Mouse (Mus musculus) forebrain, embryonic 14.5 days (tissue): ENCODE measurements around the gene Tns2. TPM values are rescaled to one million over a fixed set of nuclear protein-coding genes. Genes with fewer than 3 reads are reported as not detected.
"Not testable (repeated sequence)": the region's sequence is repeated elsewhere in the genome, so short reads cannot be mapped to it uniquely, and the experiment has no call there.

ENCODE experiments used
- ATAC-seq: fragments of 200-750 bp; cut with Nextera tagmentation; 2 replicates; pipeline ENCODE4 v1.8.0; 2017; ENCODE audit warnings: mild to moderate bottlenecking, moderate library complexity
- DNase-seq: peaks from one replicate; pipeline ENCODE4 v3.0.0-alpha.2; 2015; ENCODE audit warnings: low spot score
- H3K27ac ChIP-seq: fragments of 300-500 bp; sonication (generic); 2 replicates; pipeline ENCODE4 v1.5.1; 2014; ENCODE audit warnings: low read depth, mild to moderate bottlenecking, control low read depth, low read length, moderate library complexity
- H3K27me3 ChIP-seq: fragments of 300-500 bp; sonication (generic); replicated peaks from 2 replicates; pipeline ENCODE4 v1.6.1; 2014; ENCODE audit warnings: low read length, control low read depth, mixed read lengths; ENCODE audit not compliant: control insufficient read depth, insufficient read depth
- H3K36me3 ChIP-seq: fragments of 300-500 bp; sonication (generic); 2 replicates; pipeline ENCODE4 v1.6.1; 2014; ENCODE audit warnings: low read length, control low read depth; ENCODE audit not compliant: control insufficient read depth, insufficient read depth
- H3K4me1 ChIP-seq: fragments of 300-500 bp; sonication (generic); 2 replicates; pipeline ENCODE4 v1.6.1; 2014; ENCODE audit warnings: antibody characterized with exemption, low read length, control low read depth; ENCODE audit not compliant: control insufficient read depth, insufficient read depth
- H3K4me2 ChIP-seq: fragments of 300-500 bp; sonication (generic); 2 replicates; pipeline ENCODE4 v1.6.1; 2014; ENCODE audit warnings: mild to moderate bottlenecking, control low read depth, low read length
- H3K4me3 ChIP-seq: fragments of 300-500 bp; sonication (generic); 2 replicates; pipeline ENCODE4 v1.5.1; 2014; ENCODE audit warnings: low read depth, low read length, control low read depth
- H3K9ac ChIP-seq: fragments of 300-500 bp; sonication (generic); 2 replicates; pipeline ENCODE4 v1.6.1; 2014; ENCODE audit warnings: mild to moderate bottlenecking, low read length, control low read depth, moderate library complexity
- H3K9me3 ChIP-seq: fragments of 300-500 bp; sonication (generic); replicated peaks from 2 replicates; pipeline ENCODE4 v1.6.1; 2016; ENCODE audit warnings: low read length, control low read depth, mixed read lengths; ENCODE audit not compliant: control insufficient read depth
- WGBS: fragments of 180-500 bp; shearing (Covaris S2); extraction: QIAGEN DNeasy Blood & Tissue Kit; methylation state at CpG from one replicate; pipeline ENCODE4 v1.1.7; 2014; 5-methylcytosine and 5-hydroxymethylcytosine counted together
- polyA plus RNA-seq: library from polyadenylated mRNA; unstranded; fragments of >200 nt; fragmentation: Nextera tagmentation; extraction: Ambion mirVana; gene quantifications from 2 replicates; pipeline ENCODE4 v1.2.1, GENCODE M21; 2014

Tns2 gene
- polyA plus RNA-seq, 1 experiment from 2014 or later, result 5.5 TPM

DNA sequence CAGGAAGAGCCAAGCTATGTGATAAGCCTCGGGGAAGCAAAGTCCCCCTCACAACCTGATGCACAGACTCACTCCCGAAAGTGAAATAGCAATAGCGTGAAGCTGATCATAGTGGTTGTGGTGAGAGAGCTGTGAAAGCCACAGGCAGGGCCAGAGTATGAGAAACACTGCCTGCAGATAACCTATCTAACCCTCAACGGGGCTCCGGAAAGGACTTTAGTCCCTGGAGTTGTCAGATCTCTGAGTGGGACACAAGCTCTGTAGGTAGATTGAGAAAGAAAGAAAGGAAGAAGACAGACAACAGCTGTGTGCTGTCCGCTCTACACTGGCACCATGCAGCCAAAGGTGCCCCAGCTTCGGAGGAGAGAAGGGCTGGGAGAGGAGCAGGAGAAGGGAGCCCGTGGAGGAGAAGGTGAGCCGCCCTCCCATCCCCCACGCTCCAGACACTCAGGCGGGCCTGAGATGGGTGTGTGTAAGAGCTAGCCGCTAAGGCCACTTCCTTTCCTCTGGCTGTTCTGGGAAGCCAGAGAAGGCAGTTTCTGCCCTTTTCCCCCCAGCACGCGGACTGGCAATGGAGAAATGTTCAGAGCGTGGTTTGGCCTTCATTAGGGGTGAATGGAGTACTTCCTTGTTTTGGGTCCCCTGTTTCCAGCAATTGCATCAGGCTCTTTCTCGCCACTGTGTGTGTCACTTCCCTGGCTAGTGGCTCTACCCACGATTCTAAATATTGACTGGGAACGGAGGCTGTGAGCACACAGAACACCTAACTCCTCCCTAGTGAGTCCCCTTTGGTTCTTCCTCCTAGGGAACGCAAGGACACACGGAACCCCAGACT is 50.3 kb downstream of the Tns2 start, which contains the start of gene Soat2:
Soat2 (plus strand) TSS at position 226 of the 835 bp plus-strand sequence.
- Histone ChIP-seq H3K36me3 (no peaks in the 10 kb centered on the region), H3K27me3 (peaks cover 5% of the 10 kb centered on the region; the same call in 1 of the 2 replicates), H3K4me3 (no peak within 1 kb of the TSS), H3K9me3 (no peaks in the 10 kb centered on the region), H3K27ac (no peak within 1 kb of the TSS), H3K4me1 (no peaks in the 10 kb centered on the region), H3K4me2 (no peak within 1 kb of the TSS), H3K9ac (no peak within 1 kb of the TSS)
- ATAC-seq, result no peak
- no peak for DNase-seq
- 57% methylated on average over 20 of the region's 20 CpGs for WGBS

GRCm38 (mm10) chr15:102152646-102153045 is 52.4 kb downstream of the Tns2 start:
- DNase-seq, result no peak
- no peak overlapping the region for H3K4me3 ChIP-seq
- H3K4me2 ChIP-seq, result no peak overlapping the region
- 0 out of 2 replicates have a peak, but pooled peaks cover 2% of the 10 kb centered on the region for H3K4me1 ChIP-seq
- no peak for ATAC-seq
- WGBS, result 39% methylated on average over 4 of the region's 4 CpGs
- H3K36me3 ChIP-seq, result no peaks in the 10 kb centered on the region
- H3K9me3 ChIP-seq, result no peaks in the 10 kb centered on the region
- no peak overlapping the region for H3K27ac ChIP-seq
- no peaks in the 10 kb centered on the region for H3K27me3 ChIP-seq
- H3K9ac ChIP-seq, result no peak overlapping the region

DNA sequence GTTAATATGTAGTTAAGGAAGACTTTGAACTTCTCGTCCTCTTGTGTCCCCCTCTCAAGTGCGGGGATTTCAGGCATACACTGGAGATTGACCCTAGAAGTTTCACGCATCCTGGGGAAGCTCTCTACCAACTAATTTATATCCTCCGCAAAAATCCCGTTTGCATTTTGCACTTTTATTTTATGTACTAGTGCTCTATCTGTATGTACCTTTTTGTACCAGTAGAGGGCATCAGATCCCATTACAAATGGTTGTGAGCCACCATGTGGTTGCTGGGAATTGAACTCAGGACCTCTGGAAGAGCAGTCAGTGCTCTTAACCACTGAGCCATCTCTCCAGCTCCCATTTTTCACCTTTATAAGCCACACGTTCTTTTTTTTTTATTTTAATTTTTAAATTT is 54.8 kb downstream of the Tns2 start:
- 92% methylated on average over 6 of the region's 6 CpGs for WGBS
- not testable (repeated sequence) for H3K9me3 ChIP-seq, H3K4me2 ChIP-seq, ATAC-seq, H3K9ac ChIP-seq, DNase-seq, H3K36me3 ChIP-seq, H3K27me3 ChIP-seq, H3K27ac ChIP-seq, H3K4me1 ChIP-seq, H3K4me3 ChIP-seq

GRCm38 (mm10) chr15:102156836-102157235 is 56.6 kb downstream of the Tns2 start:
- H3K27ac ChIP-seq, result no peak overlapping the region

GRCm38 (mm10) chr15:102160415-102161060 is 60.3 kb downstream of the Tns2 start:
- Histone ChIP-seq H3K4me3 (no peak overlapping the region), H3K9ac (no peak overlapping the region), H3K36me3 (no peaks in the 10 kb centered on the region), H3K4me2 (no peak overlapping the region), H3K27ac (no peak overlapping the region), H3K9me3 (no peaks in the 10 kb centered on the region), H3K4me1 (0 out of 2 replicates have a peak, but pooled peaks cover 2% of the 10 kb centered on the region), H3K27me3 (no peaks in the 10 kb centered on the region)
- DNase-seq, result no peak
- 68% methylated on average over 25 of the region's 27 CpGs for WGBS
- ATAC-seq, result no peak

More at GRCm38 (mm10) chr15:102156836-102157235, 56.6 kb downstream of the Tns2 start:
- H3K36me3 ChIP-seq, result no peaks in the 10 kb centered on the region
- 30% methylated on average over 20 of the region's 20 CpGs for WGBS
- H3K9me3 ChIP-seq, result no peaks in the 10 kb centered on the region
- no peak overlapping the region for H3K9ac ChIP-seq
- no peak overlapping the region for H3K4me3 ChIP-seq
- ATAC-seq (peak; percentile 44; the same call in 1 of the 2 replicates), DNase-seq (peak; percentile 24)
- H3K4me1 ChIP-seq, result 0 out of 2 replicates have a peak, but pooled peaks cover 2% of the 10 kb centered on the region
- no peak overlapping the region for H3K4me2 ChIP-seq
- no peaks in the 10 kb centered on the region for H3K27me3 ChIP-seq

DNA sequence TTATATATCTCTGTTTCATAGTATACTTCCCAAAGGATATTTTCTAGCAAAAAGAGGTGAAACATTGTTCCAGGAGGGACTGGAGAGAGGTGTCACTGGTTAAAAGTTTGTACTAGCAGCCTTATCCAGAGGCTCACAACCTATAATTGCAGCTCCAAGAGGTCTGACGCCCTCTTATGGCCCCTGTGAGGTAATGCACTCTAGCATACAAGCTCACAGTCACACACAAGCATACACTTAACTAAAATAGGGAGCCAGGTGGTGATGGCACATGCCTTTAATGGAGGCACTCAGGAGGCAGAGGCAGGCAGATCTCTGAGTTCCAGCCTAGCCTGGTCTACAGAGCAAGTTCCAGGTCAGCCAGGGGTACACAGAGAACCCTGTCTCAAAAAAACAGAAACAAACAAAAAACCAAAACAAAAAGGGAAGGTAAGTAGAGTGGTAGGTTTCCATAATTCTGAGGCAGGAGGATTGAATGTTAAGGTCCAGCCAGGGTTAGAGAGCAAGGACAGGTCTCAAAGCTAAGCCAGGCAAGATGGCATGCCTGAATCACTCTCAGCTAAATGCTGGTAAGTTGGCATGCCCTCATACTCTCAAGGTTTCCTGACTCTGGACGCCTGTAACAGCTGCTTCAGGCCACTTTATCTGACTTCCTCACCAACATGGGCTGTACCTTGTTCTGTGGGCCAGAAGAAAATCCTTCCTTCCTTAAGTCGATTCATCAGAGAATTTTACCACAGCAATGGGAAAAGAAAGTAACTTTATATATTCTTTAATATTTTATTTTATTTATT is 63.9 kb downstream of the Tns2 start:
- Histone ChIP-seq H3K27me3 (no peaks in the 10 kb centered on the region), H3K4me1 (no peaks in the 10 kb centered on the region), H3K4me3 (no peak overlapping the region), H3K9me3 (no peaks in the 10 kb centered on the region), H3K4me2 (no peak overlapping the region), H3K9ac (no peak overlapping the region), H3K27ac (no peak overlapping the region), H3K36me3 (no peaks in the 10 kb centered on the region)
- WGBS, result 58% methylated on average over 3 of the region's 3 CpGs
- no peak for DNase-seq
- no peak for ATAC-seq

DNA sequence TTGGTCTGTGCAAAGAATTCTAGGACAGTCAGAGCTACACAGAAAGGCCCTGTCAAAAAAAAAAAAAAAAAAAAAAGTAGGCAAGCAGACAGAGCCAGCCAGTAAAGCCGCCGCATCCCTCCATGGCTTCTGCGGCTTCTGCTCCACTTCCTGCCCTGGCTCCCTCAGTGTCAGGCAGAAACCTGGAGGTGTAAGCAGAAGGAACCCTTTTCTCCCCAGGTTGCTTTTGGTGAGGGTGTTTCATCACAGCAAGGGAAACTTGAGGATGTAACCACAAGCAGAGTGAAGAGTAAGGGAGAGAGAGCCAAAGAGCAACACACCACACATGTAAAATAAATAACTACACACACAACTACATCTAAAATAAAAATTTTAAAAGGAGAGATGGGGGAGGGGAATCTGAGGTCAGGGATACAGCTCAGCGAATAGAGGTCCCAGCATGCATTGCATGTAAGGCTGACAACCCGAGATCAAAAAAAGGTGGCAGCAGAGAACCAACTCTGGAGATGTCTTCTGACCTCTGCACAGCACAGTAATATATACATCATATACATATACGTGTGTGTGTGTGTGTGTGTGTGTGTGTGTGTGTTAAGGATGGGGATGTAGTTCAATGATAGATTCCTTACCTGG is 65.4 kb downstream of the Tns2 start:
- Histone ChIP-seq H3K4me1 (no peaks in the 10 kb centered on the region), H3K27me3 (no peaks in the 10 kb centered on the region), H3K9me3 (no peaks in the 10 kb centered on the region), H3K27ac (no peak overlapping the region), H3K4me3 (no peak overlapping the region), H3K36me3 (no peaks in the 10 kb centered on the region), H3K4me2 (no peak overlapping the region), H3K9ac (no peak overlapping the region)
- WGBS, result 59% methylated on average over 6 of the region's 6 CpGs
- DNase-seq (no peak), ATAC-seq (no peak)
